Mouse (Mus musculus): ENCODE results near the gene Gm6880. TPM values are rescaled to one million over a fixed set of nuclear protein-coding genes. Genes with fewer than 3 reads are reported as not detected.

The Gm6880 gene
- not detected for polyA plus RNA-seq (2015; fragmentation: Illumina TruSeq; extraction: RNeasy Lipid Tissue Mini Kit (QIAGEN cat#74804); ENCODE audit: insufficient read depth, low replicate concordance)

GRCm38 (mm10) chrX:74481349-74481885, at the start of gene Gm6880:
Gm6880 (minus strand) TSS chrX:74481399.

Other genes starting within 250 kb of the Gm6880 start
- gene Flna, start 231.6 kb downstream of the Gm6880 start, polyA plus RNA-seq (2015; fragmentation: Illumina TruSeq; extraction: RNeasy Lipid Tissue Mini Kit (QIAGEN cat#74804); ENCODE audit: insufficient read depth, low replicate concordance), result 425 TPM
- gene Emd, start 226.7 kb downstream of the Gm6880 start, polyA plus RNA-seq (2015; fragmentation: Illumina TruSeq; extraction: RNeasy Lipid Tissue Mini Kit (QIAGEN cat#74804); ENCODE audit: insufficient read depth, low replicate concordance), result 76.9 TPM
- gene Rpl10, start 210.6 kb downstream of the Gm6880 start, polyA plus RNA-seq (2015; fragmentation: Illumina TruSeq; extraction: RNeasy Lipid Tissue Mini Kit (QIAGEN cat#74804); ENCODE audit: insufficient read depth, low replicate concordance), result 3,240 TPM
- gene Taz, start 199.5 kb downstream of the Gm6880 start, polyA plus RNA-seq (2015; fragmentation: Illumina TruSeq; extraction: RNeasy Lipid Tissue Mini Kit (QIAGEN cat#74804); ENCODE audit: insufficient read depth, low replicate concordance), result 134 TPM
- 30.2 TPM for gene Dnase1l1, start 199.1 kb downstream of the Gm6880 start, polyA plus RNA-seq (2015; fragmentation: Illumina TruSeq; extraction: RNeasy Lipid Tissue Mini Kit (QIAGEN cat#74804); ENCODE audit: insufficient read depth, low replicate concordance)
- 253 TPM for gene Atp6ap1, start 184.3 kb downstream of the Gm6880 start, polyA plus RNA-seq (2015; fragmentation: Illumina TruSeq; extraction: RNeasy Lipid Tissue Mini Kit (QIAGEN cat#74804); ENCODE audit: insufficient read depth, low replicate concordance)
- gene Gdi1, start 176.4 kb downstream of the Gm6880 start, polyA plus RNA-seq (2015; fragmentation: Illumina TruSeq; extraction: RNeasy Lipid Tissue Mini Kit (QIAGEN cat#74804); ENCODE audit: insufficient read depth, low replicate concordance), result 380 TPM
- gene Fam50a, start 168.4 kb downstream of the Gm6880 start, polyA plus RNA-seq (2015; fragmentation: Illumina TruSeq; extraction: RNeasy Lipid Tissue Mini Kit (QIAGEN cat#74804); ENCODE audit: insufficient read depth, low replicate concordance), result 74.4 TPM
- gene Plxna3, start 152.3 kb downstream of the Gm6880 start, polyA plus RNA-seq (2015; fragmentation: Illumina TruSeq; extraction: RNeasy Lipid Tissue Mini Kit (QIAGEN cat#74804); ENCODE audit: insufficient read depth, low replicate concordance), result 5.0 TPM
- gene Lage3, start 127.8 kb downstream of the Gm6880 start, polyA plus RNA-seq (2015; fragmentation: Illumina TruSeq; extraction: RNeasy Lipid Tissue Mini Kit (QIAGEN cat#74804); ENCODE audit: insufficient read depth, low replicate concordance), result 32.5 TPM
- 34.8 TPM for gene Ubl4a, start 108.2 kb downstream of the Gm6880 start, polyA plus RNA-seq (2015; fragmentation: Illumina TruSeq; extraction: RNeasy Lipid Tissue Mini Kit (QIAGEN cat#74804); ENCODE audit: insufficient read depth, low replicate concordance)
- 16.4 TPM for gene Slc10a3, start 108.0 kb downstream of the Gm6880 start, polyA plus RNA-seq (2015; fragmentation: Illumina TruSeq; extraction: RNeasy Lipid Tissue Mini Kit (QIAGEN cat#74804); ENCODE audit: insufficient read depth, low replicate concordance)
- 25.3 TPM for gene Fam3a, start 88.1 kb downstream of the Gm6880 start, polyA plus RNA-seq (2015; fragmentation: Illumina TruSeq; extraction: RNeasy Lipid Tissue Mini Kit (QIAGEN cat#74804); ENCODE audit: insufficient read depth, low replicate concordance)
- gene Ikbkg, start 88.1 kb downstream of the Gm6880 start, polyA plus RNA-seq (2015; fragmentation: Illumina TruSeq; extraction: RNeasy Lipid Tissue Mini Kit (QIAGEN cat#74804); ENCODE audit: insufficient read depth, low replicate concordance), result 34.1 TPM
- gene G6pdx, start 52.2 kb downstream of the Gm6880 start, polyA plus RNA-seq (2015; fragmentation: Illumina TruSeq; extraction: RNeasy Lipid Tissue Mini Kit (QIAGEN cat#74804); ENCODE audit: insufficient read depth, low replicate concordance), result 42.5 TPM
- not detected for gene Olfr1326-ps1, start 93.5 kb upstream of the Gm6880 start, polyA plus RNA-seq (2015; fragmentation: Illumina TruSeq; extraction: RNeasy Lipid Tissue Mini Kit (QIAGEN cat#74804); ENCODE audit: insufficient read depth, low replicate concordance)
- not detected for gene Olfr1325, start 111.3 kb upstream of the Gm6880 start, polyA plus RNA-seq (2015; fragmentation: Illumina TruSeq; extraction: RNeasy Lipid Tissue Mini Kit (QIAGEN cat#74804); ENCODE audit: insufficient read depth, low replicate concordance)
- not detected for gene Gm5640, start 164.2 kb upstream of the Gm6880 start, polyA plus RNA-seq (2015; fragmentation: Illumina TruSeq; extraction: RNeasy Lipid Tissue Mini Kit (QIAGEN cat#74804); ENCODE audit: insufficient read depth, low replicate concordance)

Data from spleen, adult 10 weeks (tissue).